Mouse (Mus musculus) left cerebral cortex, adult 8-10 months (tissue): Measurements from ENCODE around the gene 1190005I06Rik. TPM values are rescaled to one million over a fixed set of nuclear protein-coding genes. Genes with fewer than 3 reads are reported as not detected.

Experiments used
- DNase-seq, 2 experiments: peaks; one replicate each; pipeline ENCODE4 v3.0.0; 2022; ENCODE audit warnings: low spot score in 2 of 2
- total RNA-seq, 4 experiments: library from RNA; stranded (reverse); gene quantifications; 2 replicates each; pipeline ENCODE4 v1.2.4; 2022

The 1190005I06Rik gene
- total RNA-seq, 4 experiments from 2014 or later = 11.8 to 16.6 (median 14.4) TPM

DNA sequence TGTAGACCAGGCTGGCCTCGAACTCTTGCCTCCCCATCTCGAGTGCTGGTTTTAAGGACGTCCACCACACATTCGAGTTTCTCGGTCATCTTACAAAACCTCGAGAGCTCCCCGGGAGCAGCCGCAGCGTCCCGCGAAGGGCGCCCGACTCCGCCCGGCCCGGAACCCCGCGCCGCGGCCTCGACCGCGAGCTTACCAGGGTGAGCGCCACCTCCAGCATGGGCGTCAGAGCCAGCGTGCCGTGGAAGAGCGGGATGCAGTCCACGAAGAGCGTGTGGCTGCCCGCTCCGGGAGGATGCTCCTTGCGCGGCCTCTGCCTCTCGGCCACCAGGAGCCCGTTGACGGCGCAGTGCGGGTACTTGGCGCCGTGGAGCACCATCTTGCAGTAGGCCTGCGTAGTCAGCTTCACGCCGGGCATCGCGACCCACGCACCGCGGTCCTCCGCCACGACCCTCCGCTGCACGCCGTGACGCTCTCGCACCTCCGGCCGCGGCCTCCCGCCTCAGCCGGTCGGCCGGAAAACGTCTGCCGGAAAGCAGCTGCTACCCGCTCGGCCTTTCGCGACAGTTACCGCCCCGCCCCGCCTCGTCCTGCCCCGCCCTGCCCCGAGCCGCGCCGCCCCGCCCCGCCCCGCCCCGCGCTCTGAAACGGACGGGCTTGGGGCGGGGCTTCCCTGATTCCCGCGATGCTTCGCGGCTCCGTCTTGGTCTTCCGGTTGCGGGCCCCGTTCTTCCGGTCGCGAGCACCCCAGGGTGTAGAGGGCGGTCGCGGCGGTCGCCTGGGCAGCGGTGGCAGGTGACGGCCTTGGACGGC is 20.3 kb upstream of the 1190005I06Rik start, which contains the start of the genes Gm27021 and Cox4i1:
Gm27021 (minus strand) TSS at position 519 of the 813 bp plus-strand sequence.
Cox4i1 (plus strand) TSS at position 662 of the 813 bp plus-strand sequence.
- peak; percentile 73 to 85 for DNase-seq

- DNase-seq = no peak
Observed at GRCm38 (mm10) chr8:120666807-120667470, 19.5 kb upstream of the 1190005I06Rik start.

DNA sequence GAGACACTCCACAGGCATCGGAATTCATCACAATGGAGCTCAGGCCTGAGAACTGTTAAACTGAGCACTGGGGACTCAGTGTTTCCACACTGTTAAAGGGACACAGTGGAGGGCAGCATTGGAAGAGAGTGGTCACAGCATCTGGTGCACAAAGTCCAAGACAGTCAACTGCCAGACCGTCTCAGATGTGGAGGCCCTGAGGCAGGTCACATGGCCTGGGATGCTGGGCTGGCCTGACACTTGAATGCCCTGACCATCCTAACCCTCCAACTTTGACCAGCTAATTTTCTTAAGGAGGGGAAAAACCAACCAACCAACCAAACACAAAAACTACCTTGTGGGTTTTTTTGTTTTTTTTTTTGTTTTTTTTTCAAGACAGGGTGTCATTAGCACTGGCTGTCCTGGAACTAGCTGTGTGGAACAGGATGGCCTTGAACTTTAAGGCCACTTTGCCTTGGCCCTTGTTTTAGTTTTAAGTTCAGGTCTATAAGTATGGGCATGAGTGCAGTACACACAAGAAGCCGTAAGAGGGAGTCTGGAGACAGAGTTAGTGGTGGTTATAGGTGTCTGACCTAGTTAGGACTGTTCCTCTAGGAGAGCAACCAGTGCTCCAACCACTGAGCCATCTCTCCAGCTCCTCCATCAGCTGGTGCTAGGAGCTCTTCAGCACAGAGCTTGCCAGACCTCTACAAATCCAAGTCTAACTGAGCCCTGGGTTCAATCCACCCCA is 18.5 kb upstream of the 1190005I06Rik start:
- DNase-seq = no peak

DNA sequence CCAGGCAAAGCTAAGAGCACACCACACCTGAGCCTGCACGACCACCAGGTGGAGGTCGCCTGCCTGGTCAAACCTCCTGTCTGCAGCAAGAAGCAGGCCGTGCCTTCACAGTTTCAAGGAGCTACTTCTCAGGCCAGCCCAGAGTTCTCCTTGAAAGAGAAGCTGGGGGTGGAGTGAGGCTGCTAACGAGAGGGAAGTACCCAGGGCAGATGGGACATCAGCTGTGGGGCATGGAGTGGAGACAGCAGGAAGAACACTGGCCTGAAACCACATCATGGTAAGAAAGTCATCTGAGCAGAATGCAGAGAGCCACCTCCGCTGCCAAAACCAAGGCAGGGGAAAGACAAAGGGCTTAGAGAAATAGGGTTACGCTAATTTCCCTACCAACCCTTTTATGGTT is 17.1 kb upstream of the 1190005I06Rik start:
- DNase-seq = no peak

DNA sequence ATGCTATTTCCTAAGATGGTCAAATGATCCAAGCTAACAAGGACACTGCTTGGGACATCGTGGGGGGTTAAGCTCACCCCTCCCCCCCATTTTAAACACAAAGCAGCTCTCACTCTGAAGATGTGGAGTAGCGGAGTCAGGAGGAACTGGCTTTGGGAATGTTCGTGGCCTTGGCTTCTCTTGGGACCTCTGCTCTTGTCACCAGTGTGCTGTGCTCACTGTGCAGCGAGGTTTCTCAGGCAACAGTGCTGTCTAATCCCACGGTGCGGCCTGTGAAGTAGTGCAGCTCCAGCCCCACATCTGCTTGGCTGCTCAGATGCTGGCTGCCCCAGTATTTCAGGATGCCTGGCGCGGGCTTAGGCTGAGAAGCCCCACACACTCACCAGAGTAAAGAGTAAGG is 10.0 kb upstream of the 1190005I06Rik start:
- DNase-seq = no peak

DNA sequence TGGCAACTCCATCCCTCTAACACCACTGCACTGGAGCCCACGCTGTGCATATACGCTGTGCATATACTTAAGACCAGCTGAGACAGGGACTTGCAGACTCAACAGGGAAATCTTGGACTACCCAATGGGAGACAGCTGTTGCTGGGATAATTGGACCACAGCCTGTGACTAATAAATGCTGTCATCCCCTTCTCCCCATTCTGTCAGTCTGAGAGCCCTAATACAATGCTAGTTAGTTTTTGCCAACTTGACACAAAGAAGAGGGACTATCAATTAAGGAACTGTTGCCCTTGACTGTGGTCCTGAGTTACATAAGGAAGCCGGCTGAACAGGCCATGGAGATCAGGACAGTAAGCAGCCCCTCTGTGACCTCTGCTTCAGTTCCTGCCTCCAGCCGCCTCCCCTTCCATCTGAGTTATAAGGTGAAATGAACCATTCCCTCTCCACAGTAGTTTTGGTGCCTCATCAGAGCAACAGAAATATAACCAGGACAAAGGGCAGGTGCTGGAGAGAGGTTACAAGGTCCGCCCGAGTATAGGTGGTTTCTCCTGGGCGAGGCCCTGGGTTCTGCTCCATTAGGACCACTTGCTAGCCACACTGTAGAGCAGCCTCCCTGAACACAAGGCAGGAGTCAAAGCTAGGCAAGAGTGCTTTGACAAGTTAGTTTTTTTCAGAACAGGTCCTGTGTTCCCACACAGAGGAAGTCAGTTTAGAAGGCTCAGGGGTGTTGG is 9.1 kb upstream of the 1190005I06Rik start:
- DNase-seq = no peak

DNA sequence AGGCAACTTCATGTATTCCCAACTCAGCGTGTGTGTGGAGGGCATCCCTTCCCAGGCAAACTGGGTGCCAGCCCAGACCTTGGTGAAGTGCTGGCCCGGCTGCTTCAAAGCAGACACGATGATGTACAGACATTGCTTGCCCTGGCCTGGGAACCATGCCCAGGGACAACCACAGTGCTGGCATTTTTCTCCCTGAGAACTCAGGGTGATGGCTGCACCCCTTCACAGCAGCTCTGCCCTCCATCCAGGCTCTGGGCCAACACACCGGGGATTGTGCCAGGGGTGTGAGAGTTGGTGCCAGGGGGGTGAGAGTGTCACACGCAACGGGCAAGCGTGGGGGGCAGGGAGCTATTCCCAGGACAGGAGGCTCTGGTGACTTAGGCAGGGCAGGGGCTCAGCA is 2.8 kb downstream of the 1190005I06Rik start:
- DNase-seq = peak; percentile 56 to 80

GRCm38 (mm10) chr8:120642031-120642662 is 5.3 kb downstream of the 1190005I06Rik start:
- no peak for DNase-seq

GRCm38 (mm10) chr8:120641245-120641644 is 6.2 kb downstream of the 1190005I06Rik start:
- DNase-seq = no peak

DNA sequence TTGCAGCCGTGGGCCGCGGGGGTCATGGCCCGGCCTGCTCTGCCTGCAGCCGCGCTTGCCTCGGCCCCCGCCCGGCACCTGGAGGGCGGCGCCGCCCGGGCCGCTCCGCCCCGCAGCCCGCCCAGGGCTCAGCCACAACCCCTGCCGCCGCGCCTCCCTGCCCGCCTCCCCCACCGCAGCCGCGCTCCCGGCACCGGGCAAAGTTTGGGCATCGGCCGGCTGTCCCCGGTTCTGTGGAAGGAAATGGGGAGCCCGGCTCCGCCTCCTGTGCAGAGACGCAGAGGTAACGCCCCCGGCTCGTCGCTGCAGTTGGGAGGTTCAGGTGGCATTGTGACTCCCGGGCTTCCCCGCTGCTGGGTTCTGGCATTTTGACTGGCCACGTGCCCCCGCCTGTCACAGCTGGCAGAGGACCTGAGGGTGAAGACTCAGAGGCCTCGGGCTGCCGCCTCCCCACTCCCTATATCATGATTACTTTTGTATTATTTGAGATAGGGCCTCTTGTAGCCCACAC is 13.0 kb downstream of the 1190005I06Rik start:
- DNase-seq = no peak

GRCm38 (mm10) chr8:120633665-120634271 is 13.7 kb downstream of the 1190005I06Rik start:
- no peak for DNase-seq

- DNase-seq = no peak
Observed at GRCm38 (mm10) chr8:120632969-120633664, 14.3 kb downstream of the 1190005I06Rik start.

- no peak for DNase-seq
Observed at GRCm38 (mm10) chr8:120631441-120632375, 15.7 kb downstream of the 1190005I06Rik start.

DNA sequence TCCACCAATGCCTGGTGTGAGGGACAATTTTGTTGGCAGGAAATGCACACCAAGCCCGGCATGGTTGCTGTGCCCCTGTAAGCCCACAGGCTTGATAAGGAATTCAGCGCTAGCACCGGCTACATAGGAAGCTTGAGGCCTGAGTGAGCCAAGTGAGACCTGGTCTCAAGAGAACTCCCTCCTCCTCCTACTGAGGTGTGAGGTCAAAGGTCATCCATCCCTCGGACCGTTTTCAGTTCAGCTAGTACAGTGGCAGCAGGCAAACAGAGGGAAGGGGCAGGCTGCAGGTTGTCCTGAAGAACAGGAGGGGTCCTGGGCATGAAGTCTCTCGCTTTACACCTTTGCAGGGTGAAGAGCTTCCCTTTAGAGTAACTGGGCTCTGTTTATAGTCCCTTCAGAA is 16.6 kb downstream of the 1190005I06Rik start:
- DNase-seq = no peak

GRCm38 (mm10) chr8:120630031-120630430 is 17.4 kb downstream of the 1190005I06Rik start:
- DNase-seq = no peak

GRCm38 (mm10) chr8:120627298-120627697 is 20.1 kb downstream of the 1190005I06Rik start:
- DNase-seq = peak in 1 of 2 experiments; percentile 59

- DNase-seq = no peak
Observed at GRCm38 (mm10) chr8:120626461-120626860, 21.0 kb downstream of the 1190005I06Rik start.

DNA sequence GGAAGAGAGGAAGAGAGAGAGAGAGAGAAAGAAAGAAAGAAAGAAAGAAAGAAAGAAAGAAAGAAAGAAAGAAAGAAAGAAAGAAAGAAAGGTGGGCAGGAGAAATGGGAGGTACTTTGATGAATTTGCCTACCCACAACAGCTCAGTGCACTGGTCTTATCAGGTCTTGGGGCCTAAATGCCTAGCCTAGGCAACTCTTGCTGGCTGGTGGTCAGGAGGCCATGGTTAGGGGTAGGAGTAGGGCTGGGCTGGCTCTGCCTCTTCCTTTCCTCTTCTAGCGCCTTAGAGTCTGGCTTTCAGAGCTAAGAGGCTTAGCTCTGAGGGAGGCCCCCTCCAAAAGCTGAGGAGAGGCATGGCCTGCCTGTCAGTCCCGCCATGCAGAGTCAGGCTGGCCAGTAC is 23.8 kb downstream of the 1190005I06Rik start:
- DNase-seq = no peak
